Mouse (Mus musculus): ENCODE data around the gene Crkl.

DNA sequence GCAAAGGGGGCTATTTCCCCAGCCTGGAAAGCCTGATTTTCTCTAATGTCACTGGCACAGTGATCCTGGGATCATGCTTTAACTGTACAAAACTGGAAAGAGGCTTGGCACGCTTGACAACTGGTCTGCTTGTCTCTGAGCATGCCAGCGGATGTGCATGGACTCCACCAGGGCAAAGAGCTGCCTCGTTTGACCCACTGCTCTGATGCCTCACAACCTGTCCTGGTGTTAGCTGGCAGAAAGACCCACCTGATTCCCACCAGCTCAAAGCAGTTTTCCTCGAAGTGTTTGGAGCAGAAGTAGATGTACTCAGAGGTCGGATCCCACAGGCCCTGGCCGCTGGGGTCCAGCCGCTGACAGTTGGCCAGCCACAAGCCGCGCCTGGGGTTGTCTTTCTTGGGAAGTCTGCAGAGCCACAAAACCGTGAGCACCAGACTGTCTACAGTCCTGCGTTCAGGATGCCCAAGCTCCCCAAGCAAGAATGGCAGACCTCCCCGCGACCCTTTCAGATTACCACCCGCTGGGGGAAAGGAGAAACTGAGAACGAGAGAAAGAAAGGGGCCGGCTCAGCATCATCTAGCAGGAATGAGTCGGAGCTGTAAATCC, 78.3 kb downstream of the Crkl start:
- no peak for TF ChIP-seq POLR2A (IDR thresholded peaks at IDR 0.05; ENCODE audit: insufficient read length, low read depth)
- TF ChIP-seq POLR2AphosphoS2 (IDR thresholded peaks at IDR 0.05; ENCODE audit: insufficient read length, low read depth) = no peak
- TF ChIP-seq TCF12 (IDR thresholded peaks at IDR 0.05; ENCODE audit: insufficient read depth, poor library complexity, severe bottlenecking) = no peak
- TF ChIP-seq MYOD1 (IDR thresholded peaks at IDR 0.05; ENCODE audit: control insufficient read depth in 1 of 3, insufficient read length in 2 of 3, low read depth in 2 of 3) = no peak
- no peak for TF ChIP-seq MAX (IDR thresholded peaks at IDR 0.05; ENCODE audit: low read depth)

Data from myocyte (in vitro differentiated cells).